Comparison of ENCODE assay signal across 27 mouse cellular contexts in genomic region chr7:128166391-128166790, GRCm38 (mm10). TPM values are rescaled to one million over a fixed set of nuclear protein-coding genes. Genes with fewer than 3 reads are reported as not detected.
"Had no signal": no experiment of that assay in that cellular context is flagged by ENCODE, and none has a peak within 500 bp of the region (broad histone marks: within the 10 kb centered on the region; RNA-seq: fewer than 3 reads in every experiment).

No protein-coding gene starts in this region.

- DNase-seq: kidney, adult 8-10 months; kidney, postnatal 10 days; kidney, postnatal 36 days; layer of hippocampus, postnatal 36 days; left cerebral cortex, postnatal 4 days; liver, postnatal 0 days; lung, embryonic 14.5 days; retina, postnatal 1 day; right cerebral cortex, postnatal 25 days; thymus, adult 18-20 months; thymus, postnatal 36 days had no signal

- H3K9ac ChIP-seq: kidney, embryonic 15.5 days; limb, embryonic 12.5 days; limb, embryonic 15.5 days; liver, embryonic 14.5 days; liver, postnatal 0 days; lung, embryonic 14.5 days; midbrain, embryonic 12.5 days; neural tube, embryonic 13.5 days had no signal

- ATAC-seq: liver, postnatal 0 days; lung, postnatal 0 days; midbrain, embryonic 16.5 days had no signal

- H3K36me3 ChIP-seq: kidney, embryonic 15.5 days; limb, embryonic 12.5 days; limb, embryonic 15.5 days; midbrain, embryonic 12.5 days; neural tube, embryonic 13.5 days had no signal

- H3K9me3 ChIP-seq: kidney, embryonic 15.5 days; limb, embryonic 12.5 days; limb, embryonic 15.5 days; midbrain, embryonic 12.5 days; neural tube, embryonic 13.5 days had no signal

- H3K4me2 ChIP-seq: kidney, embryonic 15.5 days; limb, embryonic 12.5 days; limb, embryonic 15.5 days; liver, embryonic 11.5 days; lung, embryonic 14.5 days; midbrain, embryonic 12.5 days; neural tube, embryonic 13.5 days had no signal

- H3K4me1 ChIP-seq: kidney, embryonic 15.5 days; limb, embryonic 12.5 days; limb, embryonic 15.5 days; midbrain, embryonic 12.5 days; neural tube, embryonic 13.5 days had no signal

- H3K27me3 ChIP-seq: kidney, embryonic 15.5 days; limb, embryonic 12.5 days; limb, embryonic 15.5 days; midbrain, embryonic 12.5 days; neural tube, embryonic 13.5 days had no signal

- H3K27ac ChIP-seq: kidney, embryonic 15.5 days; left cerebral cortex, adult 2 months; limb, embryonic 12.5 days; limb, embryonic 15.5 days; liver, embryonic 14.5 days; macrophage; midbrain, embryonic 12.5 days; neural tube, embryonic 13.5 days had no signal

- H3K4me3 ChIP-seq: kidney, embryonic 15.5 days; left cerebral cortex, adult 2 months; limb, embryonic 12.5 days; limb, embryonic 15.5 days; midbrain, embryonic 12.5 days; myocyte; neural tube, embryonic 13.5 days had no signal

RNA-seq across cellular contexts. Expression of gene Itgad, which starts 12.2 kb away (rescaled TPM):
- total RNA-seq: left cerebral cortex, adult 2 months; left cerebral cortex, postnatal 14 days had no signal
- polyA plus RNA-seq: kidney, embryonic 15.5 days; limb, embryonic 12.5 days; limb, embryonic 15.5 days; liver, embryonic 11.5 days; lung, embryonic 14.5 days; midbrain, embryonic 12.5 days; midbrain, embryonic 16.5 days; neural tube, embryonic 13.5 days; stomach, embryonic 16.5 days had no signal

RNA-seq across cellular contexts. Expression of gene Itgax, which starts 37.0 kb away (rescaled TPM):
- total RNA-seq: layer of hippocampus, postnatal 10 days had no signal
- polyA plus RNA-seq: limb, embryonic 12.5 days; myocyte; neural tube, embryonic 13.5 days had no signal

RNA-seq across cellular contexts. Expression of gene Cox6a2, which starts 39.8 kb away (rescaled TPM):
- total RNA-seq: neutrophil, adult 5-6 weeks had no signal
- polyA plus RNA-seq: midbrain, embryonic 12.5 days had no signal
